Mouse (Mus musculus) hindbrain, postnatal 0 days (tissue): Measurements from ENCODE around the gene E330009J07Rik. TPM values are rescaled to one million over a fixed set of nuclear protein-coding genes. Genes with fewer than 3 reads are reported as not detected.

Experiments used
- ATAC-seq: fragments of 200-750 bp; cut with Nextera tagmentation; 2 replicates; pipeline ENCODE4 v1.8.0; 2017; ENCODE audit warnings: mild to moderate bottlenecking, moderate TSS enrichment, moderate library complexity
- DNase-seq: peaks from one replicate; pipeline ENCODE4 v3.0.0-alpha.2; 2015; ENCODE audit warnings: low spot score
- H3K27ac ChIP-seq: fragments of 300-500 bp; sonication (generic); 2 replicates; pipeline ENCODE4 v1.5.1; 2014; ENCODE audit warnings: mild to moderate bottlenecking
- H3K27me3 ChIP-seq: fragments of 300-500 bp; sonication (generic); 2 replicates; pipeline ENCODE4 v1.6.1; 2014; ENCODE audit warnings: low read length, mixed read lengths; ENCODE audit not compliant: insufficient read depth
- H3K36me3 ChIP-seq: fragments of 300-500 bp; sonication (generic); 2 replicates; pipeline ENCODE4 v1.6.1; 2014; ENCODE audit warnings: low read length, mixed read lengths; ENCODE audit not compliant: insufficient read depth
- H3K4me1 ChIP-seq: fragments of 300-500 bp; sonication (generic); 2 replicates; pipeline ENCODE4 v1.6.1; 2014; ENCODE audit warnings: antibody characterized with exemption, low read length, mixed read lengths; ENCODE audit not compliant: insufficient read depth
- H3K4me2 ChIP-seq: fragments of 300-500 bp; sonication (generic); 2 replicates; pipeline ENCODE4 v1.6.1; 2014; ENCODE audit warnings: low read depth, mild to moderate bottlenecking, low read length, moderate library complexity, mixed read lengths
- H3K4me3 ChIP-seq: fragments of 300-500 bp; sonication (generic); 2 replicates; pipeline ENCODE4 v1.5.1; 2014; ENCODE audit warnings: low read length
- H3K9ac ChIP-seq: fragments of 300-500 bp; sonication (generic); replicated peaks from 2 replicates; pipeline ENCODE4 v1.6.1; 2014; ENCODE audit warnings: mild to moderate bottlenecking, low read length, moderate library complexity, mixed read lengths
- H3K9me3 ChIP-seq: fragments of 300-500 bp; sonication (generic); 2 replicates; pipeline ENCODE4 v1.6.1; 2016; ENCODE audit warnings: low read length, mixed read lengths
- CTCF ChIP-seq: IDR thresholded peaks from 2 replicates; pipeline ENCODE4 v1.5.1; 2016; ENCODE audit warnings: antibody characterized with exemption, control low read depth, low read depth
- WGBS: fragments of 180-500 bp; shearing (Covaris S2); extraction: QIAGEN DNeasy Blood & Tissue Kit; methylation state at CpG from one replicate; pipeline ENCODE4 v1.1.7; 2014; 5-methylcytosine and 5-hydroxymethylcytosine counted together
- polyA plus RNA-seq: library from polyadenylated mRNA; unstranded; fragments of >200 nt; fragmentation: Nextera tagmentation; extraction: Ambion mirVana; gene quantifications from 2 replicates; pipeline ENCODE4 v1.2.1, GENCODE M21; 2015
- total RNA-seq: library from RNA; depleted of rRNA; stranded (reverse); fragments of >200 nt; gene quantifications from 2 replicates; pipeline ENCODE4 v1.2.3, GENCODE M21; 2014

E330009J07Rik gene
- total and polyA plus RNA-seq, 2 experiments from 2014 or later, result 9.9 to 29.1 TPM

DNA sequence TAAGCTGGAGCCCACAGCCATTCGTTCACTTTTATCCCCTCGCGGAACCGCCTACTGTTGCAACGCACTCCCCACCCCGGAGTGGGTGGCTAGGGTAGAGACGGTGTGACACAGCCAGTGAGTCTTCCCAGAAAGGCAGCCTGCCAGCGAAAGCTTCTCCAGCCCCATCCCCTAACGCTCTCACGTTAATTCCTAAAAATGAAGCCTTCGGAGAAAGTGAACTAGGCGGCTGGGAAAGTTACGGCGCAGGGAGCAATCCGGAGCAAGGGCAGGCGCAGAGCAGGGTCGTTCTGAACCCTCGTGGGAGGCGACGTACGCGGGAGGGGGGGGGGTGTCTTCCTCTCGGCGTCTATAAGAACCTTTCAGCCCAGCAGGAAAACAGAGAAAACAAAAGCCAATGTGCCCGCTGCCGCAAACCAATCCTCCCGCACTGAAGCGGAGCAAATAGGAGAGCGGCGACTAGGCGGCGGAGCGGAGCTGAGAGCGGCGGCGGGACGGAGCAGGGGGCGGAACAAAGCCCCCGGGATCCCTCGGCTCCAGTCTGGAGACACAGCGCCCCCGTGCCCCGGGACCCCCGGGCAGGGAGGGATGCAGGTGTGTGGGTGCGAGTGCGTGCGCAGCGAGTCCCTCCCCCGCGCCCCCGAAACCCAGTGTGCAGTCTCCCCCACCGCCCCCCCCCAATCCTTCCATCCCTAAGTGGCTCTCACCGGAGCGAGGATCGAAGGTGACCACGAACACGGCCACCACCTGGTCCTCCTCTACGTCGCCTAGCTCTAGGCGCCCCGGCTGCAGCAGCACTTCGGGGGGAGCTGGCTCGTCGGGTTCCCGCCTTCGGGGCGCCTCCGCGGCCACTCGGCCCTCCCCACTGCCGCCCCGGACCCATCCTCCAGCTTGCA lies 536 bp downstream of the E330009J07Rik start:
- TF ChIP-seq CTCF, result peak; percentile 39
- ATAC-seq (peak; percentile 64), DNase-seq (peak; percentile 72)
- H3K9ac ChIP-seq, result peak overlapping the region; percentile 92
- H3K9me3 ChIP-seq, result no peaks in the 10 kb centered on the region
- peak overlapping the region; percentile 88 for H3K4me3 ChIP-seq
- no peaks in the 10 kb centered on the region for H3K36me3 ChIP-seq
- H3K27me3 ChIP-seq, result no peaks in the 10 kb centered on the region
- peaks cover 10% of the 10 kb centered on the region for H3K4me1 ChIP-seq
- peak overlapping the region; percentile 88 for H3K27ac ChIP-seq
- WGBS, result under 1% methylated on average over 63 of the region's 72 CpGs
- peak overlapping the region; percentile 79 for H3K4me2 ChIP-seq

- 4% methylated on average over 7 of the region's 7 CpGs for WGBS
- H3K4me3 ChIP-seq, result peak overlapping the region; percentile 88
- TF ChIP-seq CTCF, result no peak
- H3K36me3 ChIP-seq, result no peaks in the 10 kb centered on the region
- no peaks in the 10 kb centered on the region for H3K27me3 ChIP-seq
- H3K9me3 ChIP-seq, result no peaks in the 10 kb centered on the region
- H3K4me2 ChIP-seq, result peak overlapping the region; percentile 79
- H3K9ac ChIP-seq, result peak overlapping the region; percentile 92
- peak overlapping the region; percentile 88 for H3K27ac ChIP-seq
- ATAC-seq (no peak), DNase-seq (no peak)
- peaks cover 16% of the 10 kb centered on the region for H3K4me1 ChIP-seq
Measured at GRCm38 (mm10) chr6:40434697-40435096, 1.2 kb downstream of the E330009J07Rik start.

DNA sequence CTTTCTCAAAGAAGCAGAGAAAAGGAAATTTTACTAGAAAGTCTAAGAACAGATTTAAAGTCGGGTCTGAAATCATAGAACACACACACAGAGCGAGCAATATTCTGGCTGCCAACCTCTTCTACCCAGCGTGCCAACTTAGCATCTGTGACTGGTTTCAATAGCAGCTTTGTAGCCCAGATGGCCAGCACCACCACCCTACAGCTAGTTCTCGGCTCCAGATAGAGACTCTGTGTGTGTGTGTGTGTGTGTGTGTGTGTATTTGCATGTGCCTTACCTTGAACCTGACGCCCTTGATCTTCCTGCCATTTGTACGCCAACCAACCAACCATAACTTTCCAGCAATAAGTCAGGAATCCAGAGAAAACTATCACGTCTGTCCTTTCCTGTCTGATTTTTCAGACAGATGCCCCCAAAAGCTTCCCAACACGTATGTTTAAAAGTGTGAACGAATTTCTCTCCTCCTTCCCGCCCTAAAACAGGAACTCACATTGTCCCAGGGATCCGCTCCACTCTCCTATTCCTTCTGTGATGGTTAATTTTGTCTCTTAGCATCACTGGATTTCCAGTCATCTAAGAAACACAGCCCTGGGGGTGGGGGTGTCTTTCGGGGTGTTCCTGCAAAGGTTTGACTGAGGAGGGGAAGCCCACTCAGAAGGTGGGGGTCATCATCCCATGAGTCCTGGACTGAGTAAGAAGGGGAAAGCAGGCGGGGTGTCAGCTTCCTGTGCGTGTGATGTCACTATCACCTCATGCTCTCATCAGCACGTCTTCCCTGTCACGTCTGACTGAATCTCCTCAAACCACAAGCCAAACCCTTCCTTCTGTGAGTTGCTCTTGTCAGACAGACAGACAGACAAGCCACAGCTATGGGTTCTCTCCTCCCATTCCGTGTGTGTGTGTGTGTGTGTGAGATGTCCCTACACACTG lies 3.3 kb downstream of the E330009J07Rik start:
- H3K27me3 ChIP-seq, result no peaks in the 10 kb centered on the region
- H3K9ac ChIP-seq, result no peak overlapping the region
- no peak overlapping the region for H3K4me3 ChIP-seq
- WGBS, result 68% methylated on average over 17 of the region's 17 CpGs
- DNase-seq (peak; percentile 86), ATAC-seq (peak; percentile 34)
- H3K27ac ChIP-seq, result peak overlapping the region; percentile 73
- H3K36me3 ChIP-seq, result no peaks in the 10 kb centered on the region
- peaks cover 21% of the 10 kb centered on the region for H3K4me1 ChIP-seq
- H3K4me2 ChIP-seq, result peak overlapping the region; percentile 30
- H3K9me3 ChIP-seq, result no peaks in the 10 kb centered on the region
- no peak for TF ChIP-seq CTCF

DNA sequence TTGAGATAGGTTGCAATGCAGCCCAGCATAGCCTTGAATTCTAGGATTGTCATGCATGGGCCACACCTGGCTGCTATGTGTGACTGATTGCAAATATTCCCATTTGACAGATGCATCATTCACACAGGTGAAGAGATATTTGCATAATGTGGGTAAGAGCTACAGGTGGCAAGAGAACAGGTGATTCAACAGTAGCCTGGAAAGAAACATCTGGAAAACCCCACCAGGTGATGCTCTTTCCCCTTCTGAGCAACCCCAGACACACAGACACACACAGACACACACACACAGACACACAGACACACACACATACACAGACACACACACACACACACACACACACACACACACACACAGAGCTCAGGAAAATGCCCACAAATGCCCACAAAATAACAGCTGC lies 4.1 kb downstream of the E330009J07Rik start:
- DNase-seq (no peak), ATAC-seq (no peak)
- peak overlapping the region; percentile 73 for H3K27ac ChIP-seq
- H3K9me3 ChIP-seq, result no peaks in the 10 kb centered on the region
- H3K9ac ChIP-seq, result no peak overlapping the region
- TF ChIP-seq CTCF, result no peak
- peak overlapping the region; percentile 30 for H3K4me2 ChIP-seq
- H3K4me1 ChIP-seq, result peaks cover 21% of the 10 kb centered on the region
- no peaks in the 10 kb centered on the region for H3K36me3 ChIP-seq
- no peak overlapping the region for H3K4me3 ChIP-seq
- no peaks in the 10 kb centered on the region for H3K27me3 ChIP-seq

GRCm38 (mm10) chr6:40431356-40431755 lies 4.6 kb downstream of the E330009J07Rik start:
- H3K36me3 ChIP-seq, result no peaks in the 10 kb centered on the region
- peak overlapping the region; percentile 73; the same call in 1 of the 2 replicates for H3K27ac ChIP-seq
- no peak overlapping the region for H3K9ac ChIP-seq
- no peaks in the 10 kb centered on the region for H3K27me3 ChIP-seq
- DNase-seq (peak; percentile 77), ATAC-seq (no peak)
- H3K4me1 ChIP-seq, result peaks cover 21% of the 10 kb centered on the region
- no peaks in the 10 kb centered on the region for H3K9me3 ChIP-seq
- H3K4me2 ChIP-seq, result peak overlapping the region; percentile 8; the same call in 1 of the 2 replicates
- 39% methylated on average over 4 of the region's 4 CpGs for WGBS
- H3K4me3 ChIP-seq, result no peak overlapping the region
- no peak for TF ChIP-seq CTCF

- no peak overlapping the region for H3K4me3 ChIP-seq
- H3K27ac ChIP-seq, result peak overlapping the region; percentile 73
- H3K9me3 ChIP-seq, result no peaks in the 10 kb centered on the region
- peaks cover 21% of the 10 kb centered on the region for H3K4me1 ChIP-seq
- TF ChIP-seq CTCF, result no peak
- no peak for DNase-seq
- no peak for ATAC-seq
- 53% methylated on average over 3 of the region's 3 CpGs for WGBS
- H3K4me2 ChIP-seq, result peak overlapping the region; percentile 8; the same call in 1 of the 2 replicates
- no peak overlapping the region for H3K9ac ChIP-seq
- H3K27me3 ChIP-seq, result no peaks in the 10 kb centered on the region
- H3K36me3 ChIP-seq, result no peaks in the 10 kb centered on the region
Measured at GRCm38 (mm10) chr6:40430878-40431277, 5.1 kb downstream of the E330009J07Rik start.
